Mouse (Mus musculus): ENCODE data around the gene Gpr88.
A peak's percentile ranks its signal among the peaks of the same experiment; 100 is the strongest.

GRCm38 (mm10) chr3:116237527-116237926, 15.8 kb downstream of the Gpr88 start:
- peak; percentile 38 for TF ChIP-seq CTCF (IDR thresholded peaks at IDR 0.05)
- TF ChIP-seq EP300 (IDR thresholded peaks at IDR 0.05) = no peak
